Mouse (Mus musculus): ENCODE data around the gene Chit1. TPM values are rescaled to one million over a fixed set of nuclear protein-coding genes. Genes with fewer than 3 reads are reported as not detected.

Gene Chit1
- total RNA-seq, 2 experiments from 2014 or later: 0.22 TPM; not detected in 1

DNA sequence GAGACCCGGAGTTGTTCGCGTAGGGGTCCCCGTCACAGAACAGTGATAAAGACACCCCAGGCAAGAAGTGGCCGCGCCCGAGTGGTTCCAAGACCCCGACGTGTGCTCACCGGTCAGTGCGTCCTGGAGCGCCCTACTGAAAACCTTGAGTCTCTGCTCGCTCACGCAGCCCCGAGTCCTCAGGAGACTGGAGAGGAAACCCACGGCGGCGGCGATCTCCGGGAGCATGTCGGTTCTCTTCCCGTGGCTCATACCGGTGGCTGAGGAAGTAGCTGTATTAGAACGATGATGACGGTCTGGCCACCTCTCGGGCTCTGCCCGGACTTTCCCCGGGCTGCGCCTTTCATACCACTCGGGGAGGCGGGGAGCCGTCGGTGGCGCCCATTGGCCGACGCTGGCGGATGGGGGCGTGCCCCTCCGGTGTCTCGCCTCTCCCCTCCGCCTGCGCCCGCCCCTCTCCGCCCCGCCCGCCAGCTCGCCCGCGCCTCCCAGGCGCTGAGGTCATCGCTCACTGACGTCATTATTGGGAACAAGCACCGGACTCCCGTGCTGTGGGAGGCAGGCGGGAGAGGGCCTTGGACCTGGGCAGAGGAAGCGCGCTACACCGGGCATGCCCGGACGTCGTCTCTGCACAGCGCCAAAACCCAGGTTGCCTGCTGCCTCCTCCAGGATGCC is 32.1 kb upstream of the Chit1 start, which contains the start of gene Btg2:
Gene Btg2, minus strand, starts transcription at position 319 of the 675 bp plus-strand sequence.
- peak; percentile 86 to 87 for DNase-seq (ENCODE audit: extremely low spot score in 1 of 2, low spot score in 1 of 2)

GRCm38 (mm10) chr1:134079477-134080163 is 31.4 kb upstream of the Chit1 start:
- DNase-seq (ENCODE audit: extremely low spot score in 1 of 2, low spot score in 1 of 2): no peak

DNA sequence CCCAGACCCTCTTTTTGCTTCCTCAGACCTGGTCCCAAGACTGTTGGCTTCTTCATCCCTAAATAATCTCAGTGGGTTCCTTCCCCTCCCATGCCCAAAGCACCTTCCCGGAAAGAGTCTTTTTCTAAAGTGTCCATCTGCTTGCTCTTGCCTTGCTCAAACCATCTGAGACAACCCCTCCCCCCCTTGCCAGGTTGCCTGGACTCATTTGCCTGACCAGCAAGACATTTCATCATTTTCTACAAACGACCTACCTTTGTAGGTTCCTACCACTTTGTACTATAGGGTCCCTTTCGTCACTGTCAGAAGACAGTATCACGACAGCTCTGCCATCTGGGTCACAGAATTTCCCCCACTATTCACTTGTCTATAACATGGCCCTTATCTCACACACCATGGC is 30.6 kb upstream of the Chit1 start:
- no peak for DNase-seq (ENCODE audit: extremely low spot score in 1 of 2, low spot score in 1 of 2)

- DNase-seq (ENCODE audit: extremely low spot score in 1 of 2, low spot score in 1 of 2): no peak
Observed at GRCm38 (mm10) chr1:134080881-134081450, 30.1 kb upstream of the Chit1 start.

GRCm38 (mm10) chr1:134082987-134083516 is 28.0 kb upstream of the Chit1 start:
- peak in 1 of 2 experiments; percentile 53 for DNase-seq (ENCODE audit: extremely low spot score in 1 of 2, low spot score in 1 of 2)

DNA sequence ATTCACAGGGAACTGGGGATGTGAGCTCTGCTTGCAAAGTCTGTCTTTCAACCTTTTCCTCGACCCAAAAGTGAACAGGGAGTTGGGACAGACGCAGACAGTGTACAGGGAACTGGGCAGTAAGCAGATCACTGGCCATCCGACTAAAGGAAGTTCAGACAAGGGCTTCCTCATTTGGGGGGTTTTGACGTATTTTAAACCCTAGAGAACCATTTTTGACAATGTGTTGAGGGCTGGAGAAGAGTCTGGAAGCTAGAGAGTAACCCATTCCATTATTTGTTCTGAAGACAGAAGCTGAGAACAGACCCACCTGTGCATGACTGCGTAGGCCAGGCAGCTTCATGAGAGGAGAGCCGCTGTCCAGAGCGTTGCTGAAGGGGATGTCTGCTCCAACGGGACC is 27.4 kb upstream of the Chit1 start:
- DNase-seq (ENCODE audit: extremely low spot score in 1 of 2, low spot score in 1 of 2): no peak

DNA sequence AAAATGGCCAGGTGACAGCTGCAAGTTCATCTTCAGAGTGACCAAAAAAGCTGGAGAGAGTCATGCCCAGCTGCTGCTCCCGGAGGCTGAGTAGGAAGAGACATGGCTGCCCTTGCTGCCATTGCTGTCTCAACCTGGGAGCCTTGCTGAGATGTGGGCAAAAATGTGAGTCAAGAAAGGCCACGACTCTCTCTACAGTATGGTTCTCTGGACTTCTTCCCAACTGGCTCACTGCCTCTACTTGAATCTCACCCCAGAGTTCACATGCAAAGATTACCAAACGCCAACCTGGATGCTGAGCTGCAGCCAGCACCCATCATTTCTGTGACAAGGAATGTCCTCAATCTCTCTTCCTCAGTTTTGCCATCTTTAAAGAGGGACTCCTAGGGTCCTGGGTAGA is 26.9 kb upstream of the Chit1 start:
- no peak for DNase-seq (ENCODE audit: extremely low spot score in 1 of 2, low spot score in 1 of 2)

GRCm38 (mm10) chr1:134086017-134086416 is 25.0 kb upstream of the Chit1 start:
- DNase-seq (ENCODE audit: extremely low spot score in 1 of 2, low spot score in 1 of 2): no peak

- DNase-seq (ENCODE audit: extremely low spot score in 1 of 2, low spot score in 1 of 2): no peak
Observed at GRCm38 (mm10) chr1:134086811-134087398, 24.1 kb upstream of the Chit1 start.

GRCm38 (mm10) chr1:134089074-134089473 is 22.0 kb upstream of the Chit1 start:
- DNase-seq (ENCODE audit: extremely low spot score in 1 of 2, low spot score in 1 of 2): no peak

DNA sequence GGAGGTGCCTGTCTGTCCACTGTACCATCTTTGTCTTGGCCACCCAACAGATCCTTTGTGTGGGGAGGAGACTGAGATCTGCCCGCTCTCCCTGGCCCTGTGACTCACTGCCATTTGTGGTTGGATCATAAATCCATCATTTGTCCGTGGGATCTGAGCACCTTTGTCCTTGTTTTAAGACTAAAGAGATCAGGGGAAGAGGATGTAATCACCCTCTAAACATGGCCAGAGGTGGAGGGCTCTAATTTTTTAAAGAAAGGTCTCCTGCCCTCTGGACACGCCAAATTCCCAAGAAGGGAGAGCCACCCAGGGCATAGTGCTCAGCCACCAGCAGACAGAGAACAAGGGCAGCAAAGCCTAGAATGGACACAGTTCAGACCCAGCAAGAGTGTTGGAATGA is 19.2 kb upstream of the Chit1 start:
- no peak for DNase-seq (ENCODE audit: extremely low spot score in 1 of 2, low spot score in 1 of 2)

- DNase-seq (ENCODE audit: extremely low spot score in 1 of 2, low spot score in 1 of 2): no peak
Observed at GRCm38 (mm10) chr1:134092368-134092767, 18.7 kb upstream of the Chit1 start.

GRCm38 (mm10) chr1:134092852-134093770 is 17.9 kb upstream of the Chit1 start:
- peak; percentile 75 to 77 for DNase-seq (ENCODE audit: extremely low spot score in 1 of 2, low spot score in 1 of 2)

- no peak for DNase-seq (ENCODE audit: extremely low spot score in 1 of 2, low spot score in 1 of 2)
Observed at GRCm38 (mm10) chr1:134093771-134094526, 17.1 kb upstream of the Chit1 start.

- no peak for DNase-seq (ENCODE audit: extremely low spot score in 1 of 2, low spot score in 1 of 2)
Observed at GRCm38 (mm10) chr1:134095033-134095612, 15.9 kb upstream of the Chit1 start.

GRCm38 (mm10) chr1:134095721-134096120 is 15.3 kb upstream of the Chit1 start:
- DNase-seq (ENCODE audit: extremely low spot score in 1 of 2, low spot score in 1 of 2): no peak

DNA sequence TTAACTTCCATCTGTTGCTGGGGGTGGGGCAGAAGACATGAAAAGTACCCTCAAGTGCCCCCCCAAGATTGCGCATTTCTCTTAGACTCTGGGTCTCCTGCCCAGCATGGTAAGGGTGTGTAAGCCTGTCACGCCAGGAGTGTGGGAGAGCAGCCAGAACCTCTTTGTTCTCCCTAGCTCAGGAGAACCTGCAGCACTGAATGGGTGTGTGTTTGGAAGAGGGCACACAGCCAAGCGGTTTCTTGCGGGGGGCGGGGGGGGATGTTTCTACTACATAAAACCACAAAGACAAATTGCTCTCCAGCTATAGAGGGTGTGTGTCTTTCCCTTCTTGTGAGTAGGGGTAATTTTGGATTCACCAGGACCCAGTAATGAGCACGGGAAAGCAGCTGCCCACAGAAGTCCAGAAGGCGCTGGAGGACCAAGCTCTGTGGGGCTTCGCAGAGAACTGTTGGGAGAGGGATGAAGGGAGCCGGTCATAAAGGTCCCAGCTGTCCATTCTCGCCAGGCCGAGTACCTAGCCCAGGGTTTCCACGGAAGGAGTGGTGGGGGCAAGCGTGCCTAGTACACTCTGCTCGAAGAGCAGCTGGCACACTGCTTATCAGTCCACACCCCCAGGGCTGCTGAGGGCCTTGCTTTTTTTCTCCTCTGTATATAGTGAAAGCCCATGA is 14.6 kb upstream of the Chit1 start:
- no peak for DNase-seq (ENCODE audit: extremely low spot score in 1 of 2, low spot score in 1 of 2)

GRCm38 (mm10) chr1:134097080-134097855 is 13.8 kb upstream of the Chit1 start:
- no peak for DNase-seq (ENCODE audit: extremely low spot score in 1 of 2, low spot score in 1 of 2)

Data from layer of hippocampus, postnatal 25 days (tissue).